Mouse (Mus musculus) retina, adult 2 months (tissue): ENCODE measurements around the gene Tmem179b.
"Not testable (repeated sequence)": the region's sequence is repeated elsewhere in the genome, so short reads cannot be mapped to it uniquely, and the experiment has no call there.

ENCODE experiments used
- DNase-seq: peaks from one replicate; pipeline ENCODE4 v3.0.0-alpha.2; 2012; ENCODE audit warnings: low read depth, low spot score

Tmem179b gene

DNA sequence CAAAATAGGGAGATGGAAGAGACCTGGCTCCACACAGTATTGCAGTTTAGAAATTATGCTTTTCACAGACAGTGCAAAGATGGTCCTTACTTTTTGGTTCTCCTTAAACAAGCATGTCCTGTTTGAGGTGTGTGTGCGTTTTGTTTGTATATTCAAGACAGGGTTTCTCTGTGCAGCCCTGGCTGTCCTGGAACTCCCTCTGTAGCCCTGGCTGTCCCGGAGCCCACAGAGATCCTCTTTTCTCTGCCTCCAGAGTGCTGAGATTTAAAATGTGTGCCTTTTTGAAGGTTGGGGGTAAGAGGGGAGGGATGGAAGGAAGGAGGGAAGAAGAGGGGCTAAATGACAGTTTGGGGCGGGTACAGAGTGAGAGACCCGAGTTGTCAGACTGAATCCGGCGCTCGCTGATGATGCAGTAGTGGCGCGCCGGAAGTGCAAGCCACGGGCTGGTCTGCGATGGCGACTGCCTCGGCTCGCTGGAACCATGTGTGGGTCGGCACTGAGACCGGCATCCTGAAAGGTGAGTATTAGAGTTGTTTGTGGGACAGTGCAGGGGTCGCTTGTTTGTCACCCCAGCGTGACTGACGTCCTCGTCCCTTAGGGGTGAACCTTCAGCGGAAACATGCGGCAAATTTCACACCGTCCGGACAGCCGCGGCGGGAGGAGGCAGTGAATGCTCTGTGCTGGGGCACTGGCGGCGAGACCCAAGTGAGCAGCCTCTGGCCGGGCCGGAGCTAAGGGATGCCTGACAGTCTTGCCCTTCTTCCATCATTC, 38.7 kb downstream of the Tmem179b start, which contains the start of gene Wdr74:
TSS of gene Wdr74 (plus strand) at position 439 of the 771 bp plus-strand sequence.
- peak; percentile 82 for DNase-seq

DNA sequence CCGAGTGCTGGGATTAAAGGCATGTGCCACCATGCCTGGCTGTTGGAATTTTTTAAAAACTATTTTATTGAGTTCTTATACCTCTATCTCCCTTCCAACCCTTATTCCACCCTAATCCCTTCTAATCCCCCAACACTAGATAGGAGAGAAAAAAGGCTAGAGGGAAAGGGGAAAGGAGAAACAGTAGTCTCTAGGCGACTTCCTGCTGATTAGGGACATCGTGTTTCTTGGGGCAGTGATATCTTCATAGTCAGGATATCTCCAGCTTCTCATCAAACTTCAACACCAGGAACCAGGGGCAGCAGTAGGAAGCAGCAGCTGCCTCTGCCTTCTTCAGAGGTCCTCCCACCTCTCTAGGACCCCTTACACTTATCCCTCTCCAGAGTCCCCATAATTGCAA, 39.9 kb downstream of the Tmem179b start:
- DNase-seq = no peak

DNA sequence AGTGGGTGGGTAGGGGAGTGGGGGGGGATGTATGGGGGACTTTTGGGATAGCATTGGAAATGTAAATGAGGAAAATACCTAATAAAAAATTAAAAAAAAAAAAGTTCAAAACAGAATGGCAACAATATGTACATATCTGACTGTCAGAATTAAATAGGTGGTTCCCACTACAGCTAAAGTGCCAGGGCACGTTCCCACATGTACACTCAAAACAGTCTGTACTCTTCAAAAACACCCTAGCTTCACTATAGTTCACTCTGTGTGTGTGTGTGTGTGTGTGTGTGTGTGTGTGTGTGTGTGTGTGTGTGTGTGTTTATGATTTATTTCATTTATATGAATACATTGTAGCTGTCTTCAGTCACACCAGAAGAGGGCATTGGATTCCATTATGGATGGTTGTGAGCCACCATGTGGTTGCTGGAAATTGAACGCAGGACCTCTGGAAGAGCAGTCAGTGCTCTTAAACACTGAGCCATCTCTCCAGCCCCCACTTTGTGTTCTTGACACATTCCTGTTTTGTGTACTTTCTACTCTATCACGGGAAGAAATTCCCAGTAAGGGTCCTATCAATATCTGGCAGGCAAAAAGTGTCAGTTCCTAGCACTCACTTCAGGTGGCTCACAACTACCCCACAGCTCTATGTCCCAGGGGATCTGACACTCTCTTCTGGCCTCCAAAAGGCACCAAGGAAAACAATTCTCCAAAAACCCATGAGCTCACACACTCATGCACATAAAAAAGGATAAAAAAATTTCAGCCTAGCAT, 45.8 kb downstream of the Tmem179b start:
- DNase-seq = not testable (repeated sequence)

DNA sequence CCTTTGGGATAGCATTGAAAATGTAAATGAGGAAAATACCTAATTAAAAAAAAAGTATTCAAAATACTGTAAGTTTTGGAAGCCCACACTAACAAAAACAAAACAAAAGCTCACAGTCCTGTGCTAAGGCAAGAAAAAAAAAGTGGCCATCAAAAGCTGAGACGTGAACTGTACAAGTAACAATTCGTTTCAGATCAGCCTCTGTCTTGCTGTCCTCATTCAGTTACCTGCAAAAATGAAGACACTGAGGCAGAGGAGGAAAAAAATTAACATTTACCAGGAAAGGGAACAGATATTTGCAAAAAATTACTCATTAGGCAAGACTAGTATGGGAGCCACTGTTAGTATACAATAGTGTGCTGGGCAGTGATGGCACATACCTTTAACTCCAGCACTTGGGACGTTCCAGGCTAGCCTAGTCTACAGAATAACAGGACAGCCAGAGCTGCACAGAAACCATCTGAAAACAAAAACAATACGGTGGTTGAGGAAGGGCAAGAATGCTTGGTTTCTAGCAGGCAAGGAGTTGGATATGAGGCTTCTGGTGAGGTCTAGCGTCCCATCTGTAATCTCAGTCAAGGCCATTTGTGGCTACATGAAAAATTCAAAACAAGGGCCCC, 46.7 kb downstream of the Tmem179b start:
- no peak for DNase-seq

DNA sequence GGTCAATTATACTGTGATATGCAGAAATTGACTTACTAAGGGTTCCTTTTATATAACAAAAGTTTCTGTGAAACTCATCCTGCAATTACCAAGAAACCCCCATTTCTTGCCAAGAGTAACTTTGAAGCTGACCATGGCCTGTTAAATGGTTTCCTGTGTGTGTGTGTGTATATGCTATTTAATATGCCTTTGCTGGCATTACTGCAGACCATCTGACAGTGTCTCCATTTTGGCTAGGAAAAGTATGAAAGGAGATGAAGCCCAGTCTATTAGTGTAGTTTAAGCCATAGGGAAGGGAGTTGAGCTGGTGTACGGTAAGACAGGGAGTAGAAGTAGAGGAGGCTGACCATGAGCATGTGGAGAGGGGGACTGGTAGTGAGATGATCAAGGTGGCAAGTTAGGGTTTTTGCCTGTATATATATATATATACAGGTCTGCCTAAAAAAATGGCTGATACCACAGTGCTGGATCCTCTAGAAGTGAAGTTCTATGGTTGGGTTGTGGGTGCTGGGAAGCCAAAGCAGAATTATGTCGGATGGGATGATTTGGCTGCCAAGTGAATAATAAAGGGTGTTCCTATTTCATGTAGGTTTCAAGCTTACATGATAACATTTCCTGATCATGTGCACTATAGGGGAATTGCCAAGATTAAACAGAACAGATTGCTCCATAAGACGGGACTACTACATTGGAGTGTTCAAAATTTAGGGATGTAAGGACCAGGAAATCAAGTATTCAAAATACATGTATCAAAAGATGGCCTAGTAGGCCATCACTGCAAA, 47.5 kb downstream of the Tmem179b start:
- no peak for DNase-seq

DNA sequence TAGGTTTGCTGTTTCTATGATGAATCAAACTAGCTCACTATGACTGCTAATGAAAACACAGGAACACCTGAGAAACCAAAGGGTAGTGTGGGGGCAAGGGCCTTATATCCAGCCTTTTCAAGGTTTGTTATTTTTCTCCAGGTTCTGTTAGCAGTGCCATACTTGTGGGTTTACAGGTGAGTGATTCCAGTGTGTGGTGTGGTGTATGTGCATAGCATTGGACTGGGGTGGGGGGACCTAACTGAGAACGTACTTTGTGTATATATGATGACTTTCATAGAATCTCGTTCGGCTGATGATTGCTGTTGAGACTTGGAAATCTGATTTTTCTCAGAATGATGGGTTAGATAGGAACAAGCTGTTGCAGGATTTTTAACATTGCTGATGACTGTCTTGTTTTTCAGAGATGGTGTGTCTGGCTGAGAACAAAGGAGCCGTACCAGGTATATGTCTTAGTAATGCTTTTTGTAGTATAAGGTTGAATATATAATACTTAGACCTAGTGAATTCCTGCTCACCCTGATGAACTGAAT, 49.1 kb downstream of the Tmem179b start:
- DNase-seq = no peak

DNA sequence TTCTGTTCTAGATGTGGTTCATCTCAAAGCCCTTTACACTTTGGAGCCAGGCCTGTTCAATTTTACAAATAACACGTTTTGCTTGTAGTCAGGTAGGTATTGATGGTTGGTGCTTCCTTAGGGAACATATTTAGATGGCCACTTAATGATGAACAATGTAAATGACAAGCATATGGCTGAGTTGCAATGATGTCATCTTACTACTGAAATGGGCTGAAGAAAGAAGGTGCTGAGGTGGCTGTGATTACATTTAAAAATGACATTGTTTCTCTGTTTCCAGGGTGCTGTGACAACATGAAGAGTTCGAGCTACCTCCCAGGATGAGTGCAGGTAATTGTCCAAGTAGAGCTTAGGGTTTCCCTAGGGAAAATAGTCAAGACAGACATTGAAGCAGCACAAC, 49.9 kb downstream of the Tmem179b start:
- DNase-seq = no peak

DNA sequence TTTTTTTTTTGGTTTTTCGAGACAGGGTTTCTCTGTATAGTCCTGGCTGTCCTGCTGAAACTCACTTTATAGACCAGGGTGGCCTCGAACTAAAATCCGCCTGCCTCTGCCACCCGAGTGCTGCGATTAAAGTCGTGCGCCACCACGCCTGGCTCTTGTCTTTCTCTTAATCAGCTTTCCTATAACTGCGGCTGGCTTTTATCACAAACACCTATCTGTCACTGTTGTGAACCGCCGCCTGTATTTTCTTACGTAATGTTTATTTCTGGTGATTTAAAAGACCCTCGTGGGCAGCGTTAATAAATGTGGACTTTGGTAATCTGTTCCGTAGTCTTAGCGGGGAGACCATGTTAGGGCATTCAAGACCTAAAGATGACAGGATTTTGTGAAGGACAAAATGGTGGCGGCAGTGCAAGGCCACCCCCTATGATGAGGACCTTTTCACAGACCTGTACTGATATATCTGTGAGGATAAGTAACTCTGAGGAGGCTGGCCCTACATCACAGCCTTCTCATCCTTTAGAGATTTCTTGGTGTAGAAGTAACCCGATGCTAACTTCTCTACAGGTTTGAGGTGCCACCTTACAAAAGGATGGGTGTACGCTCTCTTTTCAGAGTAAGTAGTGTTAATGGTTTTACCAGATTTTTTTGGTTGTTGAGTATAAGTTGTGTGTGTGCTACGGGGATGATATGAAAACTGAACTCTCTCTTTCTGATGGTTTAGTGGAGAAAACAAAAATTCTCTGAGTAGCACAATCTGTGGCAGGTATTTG, 50.5 kb downstream of the Tmem179b start:
- no peak for DNase-seq

DNA sequence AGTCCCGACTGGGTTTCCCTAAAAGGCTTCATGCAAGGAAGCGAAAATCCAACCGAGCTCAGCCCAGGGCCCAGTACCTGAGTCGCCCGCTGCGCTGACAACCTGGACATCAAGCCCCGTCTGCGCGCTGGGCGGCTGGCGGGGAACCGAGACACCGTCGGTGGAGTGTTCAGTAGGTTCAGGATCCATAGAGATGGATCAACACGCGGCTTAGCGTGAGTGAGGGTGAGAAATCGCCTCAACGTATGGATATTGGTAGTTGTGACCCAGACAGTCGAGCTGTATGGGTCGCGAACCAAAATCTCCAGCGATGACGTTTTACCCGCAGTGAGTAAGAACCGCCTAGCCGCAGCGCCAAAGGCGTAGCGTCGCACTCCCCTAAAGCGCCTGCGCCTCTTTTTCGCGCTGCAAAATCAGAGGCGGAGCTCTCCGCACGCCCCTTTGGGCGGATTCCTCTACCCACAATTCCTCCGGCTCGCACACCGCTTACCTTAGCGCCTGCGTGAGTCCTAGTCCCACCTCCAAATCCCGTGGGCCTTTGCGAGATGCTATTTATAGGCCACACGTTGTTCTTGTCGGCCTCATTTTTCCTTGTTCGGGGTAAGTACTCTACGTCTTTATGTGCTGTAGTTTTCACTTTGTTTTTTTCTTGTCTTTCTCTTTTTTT, 51.2 kb downstream of the Tmem179b start, which contains the start of gene Slc3a2:
TSS of gene Slc3a2 (minus strand) at position 463 of the 667 bp plus-strand sequence.
- DNase-seq = peak; percentile 92

DNA sequence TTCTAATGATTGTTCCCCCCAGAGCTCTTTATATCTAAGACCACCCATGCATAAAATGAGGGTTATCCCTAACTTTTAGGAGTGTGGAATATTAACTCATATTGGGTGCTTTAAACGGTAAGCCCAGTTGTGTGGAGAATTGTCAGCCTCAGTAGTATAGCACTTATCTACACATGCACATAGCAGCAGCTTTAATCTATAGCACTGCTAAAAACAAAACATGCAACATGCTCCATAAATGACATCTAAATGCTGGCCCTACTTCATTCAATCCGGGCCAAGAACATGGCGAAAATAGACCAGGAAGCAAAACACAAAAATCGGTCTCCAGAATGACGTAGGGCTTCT, 51.7 kb downstream of the Tmem179b start:
- DNase-seq = no peak
